Mouse (Mus musculus) ovary, postnatal 14 days (tissue): Measurements from ENCODE around the gene Cyp2c69.
"Not testable (repeated sequence)": the region's sequence is repeated elsewhere in the genome, so short reads cannot be mapped to it uniquely, and the experiment has no call there.

ENCODE experiments used
- DNase-seq: peaks from one replicate; pipeline ENCODE4 v3.0.0; 2022; ENCODE audit warnings: low spot score

Cyp2c69 gene

DNA sequence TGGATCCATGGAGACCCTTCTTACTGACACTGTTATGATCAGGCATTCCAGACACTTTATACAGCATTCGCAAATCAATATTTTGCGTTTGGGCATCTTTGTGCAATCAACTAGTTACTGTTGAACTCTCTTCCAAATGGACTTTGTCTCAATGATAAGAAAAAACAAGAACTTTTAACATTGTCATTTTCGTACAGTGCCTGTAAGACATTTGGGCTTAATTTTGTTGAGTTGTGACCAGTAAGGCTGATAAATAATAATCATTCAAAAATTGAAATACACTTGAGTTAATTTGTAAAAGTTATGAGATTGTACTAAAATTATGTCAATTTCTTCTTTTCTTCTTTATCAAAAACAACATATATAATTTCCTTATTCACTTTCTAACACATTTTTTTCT, at the start of gene Cyp2c69:
TSS of gene Cyp2c69 (minus strand) at position 101 of the 400 bp plus-strand sequence.
- DNase-seq: not testable (repeated sequence)

DNA sequence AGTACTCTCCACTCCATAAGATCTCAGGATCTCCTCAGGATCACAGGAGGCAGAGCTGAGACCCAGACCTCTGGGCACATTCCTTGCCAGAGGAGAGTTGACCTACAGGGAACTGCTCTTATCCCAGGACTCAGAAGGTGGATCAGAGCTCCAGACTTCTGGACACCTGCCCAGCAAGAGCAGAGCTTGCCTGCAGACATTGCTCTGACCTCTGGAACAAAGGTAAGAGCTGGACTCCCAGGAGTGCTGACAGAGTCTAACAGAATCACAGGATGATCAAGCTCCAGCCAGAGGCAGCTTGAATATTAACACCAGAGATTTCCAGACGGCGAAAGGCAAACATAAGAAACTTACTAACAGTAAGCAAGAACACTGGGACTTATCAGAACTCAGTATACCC, 48.8 kb upstream of the Cyp2c69 start:
- no peak for DNase-seq

DNA sequence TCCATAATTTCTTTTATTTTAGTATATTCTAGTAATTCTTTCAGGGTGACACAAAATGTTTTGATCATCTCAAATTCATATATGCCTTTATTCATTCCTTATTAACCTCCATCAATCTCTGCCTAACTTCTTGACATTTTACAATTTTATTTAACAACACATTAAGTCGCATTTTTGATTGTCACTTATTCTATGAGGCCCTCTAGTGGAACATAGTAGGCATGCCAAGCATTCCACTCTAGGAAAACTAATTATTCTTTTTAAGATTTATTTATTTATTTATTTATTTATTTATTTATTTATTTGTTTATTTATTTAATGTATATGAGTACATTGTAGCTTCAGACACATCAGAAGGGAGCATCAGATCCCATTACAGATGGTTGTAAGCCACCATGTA, 43.4 kb upstream of the Cyp2c69 start:
- DNase-seq: no peak

DNA sequence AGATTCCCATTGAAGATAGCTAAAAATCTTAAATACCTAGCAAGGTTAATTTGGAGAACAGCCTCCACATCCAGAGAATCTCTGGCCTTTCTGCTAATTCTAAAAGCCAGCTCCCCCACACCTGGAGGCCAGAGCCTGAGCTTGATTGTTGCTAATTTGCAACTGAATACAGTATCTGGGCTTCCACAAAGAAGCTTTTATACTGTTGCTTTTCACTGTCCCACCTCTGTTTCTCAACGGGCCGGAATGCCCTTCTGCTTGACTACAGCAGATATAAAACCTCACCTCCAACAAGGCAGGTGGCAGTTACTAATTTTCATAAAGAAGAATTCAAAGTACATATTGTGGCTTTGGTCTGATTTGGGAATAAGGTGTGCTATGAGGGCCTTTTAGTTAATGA, 15.1 kb upstream of the Cyp2c69 start:
- no peak for DNase-seq

DNA sequence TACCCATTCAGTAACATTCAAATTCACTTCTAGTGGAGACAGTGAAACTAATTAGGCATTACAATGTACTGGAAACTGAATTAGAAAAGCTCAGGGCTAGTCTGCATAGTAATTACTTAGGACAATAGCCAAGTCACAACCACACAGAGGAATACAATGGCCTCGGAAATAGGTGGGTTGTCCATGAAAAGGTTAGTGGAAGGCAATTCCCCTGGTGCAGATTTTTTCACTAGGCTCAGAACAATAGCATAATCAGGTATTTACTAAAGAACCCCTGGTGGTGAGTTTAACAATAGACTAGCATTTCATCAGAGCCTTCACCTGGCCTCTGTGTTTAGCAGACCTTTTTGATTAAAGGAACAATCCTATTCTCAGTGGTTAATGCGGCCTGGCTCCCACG, 3.5 kb upstream of the Cyp2c69 start:
- not testable (repeated sequence) for DNase-seq

DNA sequence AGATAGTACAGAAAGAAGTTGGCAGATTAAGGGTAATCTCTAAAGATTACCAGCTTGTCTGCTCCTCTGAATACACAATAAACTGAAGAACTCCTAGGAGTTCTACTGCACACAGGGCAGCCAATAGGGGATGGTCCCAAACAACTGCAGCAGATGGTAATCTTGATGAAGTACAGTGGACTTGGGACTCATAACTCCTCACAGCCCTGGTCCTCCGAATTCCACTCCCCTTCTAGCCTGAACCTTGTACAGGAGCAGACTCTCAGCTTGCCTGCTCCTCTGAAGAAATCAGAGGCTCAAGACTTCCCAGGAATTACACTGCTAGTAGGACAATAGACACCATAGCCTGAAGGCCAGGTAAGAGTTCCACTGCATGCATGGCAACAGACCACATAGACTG, 20.5 kb downstream of the Cyp2c69 start:
- DNase-seq: no peak

DNA sequence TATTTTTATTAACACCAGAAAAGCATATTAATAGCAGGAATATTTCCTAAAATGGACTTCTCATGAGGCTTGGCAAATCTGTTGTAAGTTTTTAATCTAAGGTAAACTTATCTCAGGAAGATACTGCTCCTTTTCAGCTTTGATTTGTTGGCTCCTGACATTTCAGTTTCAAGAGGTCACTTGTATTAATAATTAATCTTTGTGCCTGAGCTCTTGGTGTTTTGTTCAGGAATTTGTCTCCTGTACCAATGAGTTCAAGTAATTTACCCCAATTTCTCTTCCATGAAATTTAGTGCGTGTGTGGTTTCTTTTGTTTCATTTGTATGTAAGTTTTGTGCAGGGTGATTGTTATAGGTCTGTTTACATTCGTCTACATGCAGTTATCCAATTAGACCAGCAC, 65.7 kb downstream of the Cyp2c69 start:
- not testable (repeated sequence) for DNase-seq

DNA sequence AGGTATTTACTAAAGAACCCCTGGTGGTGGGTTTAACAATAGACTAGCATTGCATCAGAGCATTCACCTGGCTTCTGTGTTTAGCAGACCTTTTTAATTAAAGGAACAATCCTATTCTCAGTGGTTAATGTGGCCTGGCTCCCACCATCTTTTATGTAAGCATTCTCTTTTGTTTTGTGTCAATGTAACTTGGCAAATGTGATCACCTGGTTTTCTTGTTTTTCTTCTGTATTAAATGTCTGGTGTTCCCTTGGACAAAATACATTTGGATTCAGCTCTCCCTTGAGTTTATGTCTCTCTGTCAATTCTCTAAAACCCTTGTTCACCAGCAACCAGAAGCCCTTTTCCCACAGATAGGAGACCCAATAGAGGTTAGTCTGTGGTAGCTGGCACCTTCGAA, 70.2 kb downstream of the Cyp2c69 start:
- DNase-seq: not testable (repeated sequence)

DNA sequence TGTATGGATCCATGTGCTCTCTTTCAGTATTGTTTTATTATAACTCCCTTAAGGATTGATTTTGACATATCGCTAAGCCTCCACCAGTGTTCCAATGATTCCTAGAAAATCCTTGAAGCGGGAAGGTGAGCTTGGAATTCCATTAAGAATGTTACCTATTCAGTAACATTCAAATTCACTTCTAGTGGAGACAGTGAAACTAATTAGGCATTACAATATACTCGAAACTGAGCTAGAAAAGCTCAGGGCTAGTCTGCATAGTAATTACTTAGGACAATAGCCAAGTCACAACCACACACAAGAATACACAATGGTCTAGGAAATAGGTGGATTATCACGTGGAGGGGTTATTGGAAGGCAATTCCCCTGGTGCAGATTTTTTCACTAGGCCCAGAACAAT, 70.6 kb downstream of the Cyp2c69 start:
- DNase-seq: not testable (repeated sequence)

DNA sequence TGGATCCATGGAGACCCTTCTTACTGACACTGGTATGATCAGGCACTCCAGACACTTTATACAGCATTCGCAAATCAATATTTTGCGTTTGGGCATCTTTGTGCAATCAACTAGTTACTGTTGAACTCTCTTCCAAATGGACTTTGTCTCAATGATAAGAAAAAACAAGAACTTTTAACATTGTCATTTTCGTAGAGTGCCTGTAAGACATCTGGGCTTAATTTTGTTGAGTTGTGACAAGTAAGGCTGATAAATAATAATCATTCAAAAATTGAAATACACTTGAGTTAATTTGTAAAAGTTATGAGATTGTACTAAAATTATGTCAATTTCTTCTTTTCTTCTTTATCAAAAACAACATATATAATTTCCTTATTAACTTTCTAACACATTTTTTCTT, 73.9 kb downstream of the Cyp2c69 start, which contains the start of gene Cyp2c40:
TSS of gene Cyp2c40 (minus strand) at position 101 of the 400 bp plus-strand sequence.
- DNase-seq: not testable (repeated sequence)
